Mouse (Mus musculus): ENCODE measurements around the gene Lrtm1. TPM values are rescaled to one million over a fixed set of nuclear protein-coding genes. Genes with fewer than 3 reads are reported as not detected.

Gene Lrtm1
- polyA plus RNA-seq, 1 experiment from 2014 or later = 0.37 TPM

GRCm38 (mm10) chr14:29041498-29041897 is 23.5 kb downstream of the Lrtm1 start:
- Histone ChIP-seq H3K4me3 (no peak overlapping the region), H3K36me3 (replicated peaks) (no peaks in the 10 kb centered on the region), H3K27ac (no peak overlapping the region), H3K9ac (no peak overlapping the region), H3K9me3 (no peaks in the 10 kb centered on the region), H3K27me3 (replicated peaks) (no peaks in the 10 kb centered on the region), H3K4me1 (no peaks in the 10 kb centered on the region), H3K4me2 (no peak overlapping the region)
- 98% methylated on average over 1 of the region's 1 CpGs for WGBS
- no peak for ATAC-seq (replicated peaks)

DNA sequence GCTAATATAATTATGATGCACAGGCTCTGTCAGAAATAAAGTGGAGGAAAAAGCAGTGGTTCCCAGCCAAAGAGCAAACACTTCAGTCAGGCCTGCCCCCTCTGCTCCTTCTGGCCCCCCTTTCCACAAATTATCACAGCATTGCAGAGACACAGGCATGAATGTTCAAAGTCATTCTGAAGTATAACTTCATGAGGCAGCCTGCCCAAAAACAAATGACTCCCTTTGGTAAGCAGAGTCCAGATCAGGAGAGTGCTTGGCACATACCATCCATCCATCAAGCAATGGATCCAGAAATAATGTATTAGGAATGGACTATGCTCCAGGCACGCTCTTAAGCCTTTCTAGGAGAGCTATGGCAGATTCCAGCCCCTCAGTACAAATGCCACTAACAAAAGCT is 24.3 kb downstream of the Lrtm1 start:
- no peak overlapping the region for H3K4me3 ChIP-seq
- H3K4me2 ChIP-seq = no peak overlapping the region
- no peaks in the 10 kb centered on the region for H3K27me3 ChIP-seq (replicated peaks)
- H3K4me1 ChIP-seq = no peaks in the 10 kb centered on the region
- no peak overlapping the region for H3K9ac ChIP-seq
- 77% methylated on average over 1 of the region's 1 CpGs for WGBS
- H3K36me3 ChIP-seq (replicated peaks) = no peaks in the 10 kb centered on the region
- no peak overlapping the region for H3K27ac ChIP-seq
- H3K9me3 ChIP-seq = no peaks in the 10 kb centered on the region
- ATAC-seq (replicated peaks) = no peak

DNA sequence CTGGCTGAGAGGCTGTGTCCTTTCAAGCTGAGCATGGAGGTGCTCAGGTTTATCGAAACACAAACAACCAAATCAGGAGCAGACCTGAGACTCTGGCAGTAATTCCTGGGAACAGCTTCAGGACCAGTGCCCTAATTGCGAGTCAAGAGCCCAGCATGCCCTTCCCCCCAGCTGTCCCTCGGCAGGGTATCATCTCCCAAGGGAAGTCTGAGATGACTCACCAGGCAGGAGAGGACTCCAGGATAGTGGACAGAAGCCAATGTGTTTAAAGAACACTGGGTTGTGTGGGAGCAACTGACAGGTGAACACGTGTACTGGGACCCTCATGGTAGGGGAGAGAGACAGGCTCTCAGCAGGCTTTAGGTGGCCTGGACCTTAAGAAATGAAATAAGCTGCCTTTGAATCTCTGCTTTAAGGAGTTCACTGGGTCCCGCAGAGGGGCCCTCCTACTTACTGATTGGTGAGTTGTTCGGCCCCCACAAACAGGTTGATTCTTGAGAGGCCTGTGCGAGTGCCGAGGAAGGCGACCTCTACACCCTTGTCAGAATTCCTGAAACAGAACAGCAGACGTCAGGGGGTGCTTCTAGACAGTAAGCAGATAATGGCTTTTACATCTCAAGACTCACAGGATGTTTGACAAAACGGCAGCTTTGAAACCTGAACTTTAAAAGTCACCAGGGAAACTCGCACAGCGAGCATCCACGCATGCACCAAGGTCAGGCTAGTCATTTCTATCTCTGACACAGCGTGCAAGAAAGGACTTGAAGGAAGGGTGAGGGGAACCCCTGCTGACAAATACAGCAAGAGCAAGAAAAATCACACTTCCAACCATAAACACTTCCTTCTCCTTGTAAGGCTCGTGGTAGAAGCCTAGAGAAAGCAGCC is 34.2 kb downstream of the Lrtm1 start:
- Histone ChIP-seq H3K4me1 (no peaks in the 10 kb centered on the region), H3K36me3 (replicated peaks) (no peaks in the 10 kb centered on the region), H3K9ac (no peak overlapping the region), H3K27ac (no peak overlapping the region), H3K4me3 (no peak overlapping the region), H3K27me3 (replicated peaks) (no peaks in the 10 kb centered on the region), H3K4me2 (no peak overlapping the region), H3K9me3 (no peaks in the 10 kb centered on the region)
- WGBS = 68% methylated on average over 16 of the region's 16 CpGs
- ATAC-seq (replicated peaks) = no peak

DNA sequence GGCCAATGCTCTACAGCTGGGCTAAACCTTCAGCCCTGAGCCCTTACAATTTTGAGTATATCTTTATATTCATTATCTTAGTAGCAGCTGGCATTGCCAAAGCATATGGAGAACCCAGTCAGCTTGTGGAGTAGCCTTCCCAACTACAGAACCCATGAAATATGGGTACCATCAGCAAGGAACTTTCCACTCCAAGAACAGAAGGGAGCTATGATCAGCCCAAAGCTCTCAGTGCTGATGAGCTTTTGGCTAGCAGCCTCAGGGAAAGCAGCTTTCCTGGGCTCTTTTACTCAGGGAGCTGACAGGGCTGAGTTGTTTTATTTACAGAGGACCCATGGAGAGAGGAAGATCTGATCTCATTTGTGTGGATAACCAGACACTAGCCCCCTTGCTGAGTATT is 42.7 kb downstream of the Lrtm1 start:
- Histone ChIP-seq H3K4me1 (no peaks in the 10 kb centered on the region), H3K4me2 (no peak overlapping the region), H3K9ac (no peak overlapping the region), H3K27ac (no peak overlapping the region), H3K36me3 (replicated peaks) (no peaks in the 10 kb centered on the region), H3K4me3 (no peak overlapping the region), H3K27me3 (replicated peaks) (no peaks in the 10 kb centered on the region), H3K9me3 (no peaks in the 10 kb centered on the region)
- no peak for ATAC-seq (replicated peaks)

- Histone ChIP-seq H3K9ac (no peak overlapping the region), H3K9me3 (no peaks in the 10 kb centered on the region), H3K4me2 (no peak overlapping the region), H3K36me3 (replicated peaks) (no peaks in the 10 kb centered on the region), H3K27me3 (replicated peaks) (no peaks in the 10 kb centered on the region), H3K4me1 (no peaks in the 10 kb centered on the region), H3K27ac (no peak overlapping the region), H3K4me3 (no peak overlapping the region)
- 86% methylated on average over 1 of the region's 1 CpGs for WGBS
- no peak for ATAC-seq (replicated peaks)
These were observed 43.5 kb downstream of the Lrtm1 start for GRCm38 (mm10) chr14:29061491-29061890.

DNA sequence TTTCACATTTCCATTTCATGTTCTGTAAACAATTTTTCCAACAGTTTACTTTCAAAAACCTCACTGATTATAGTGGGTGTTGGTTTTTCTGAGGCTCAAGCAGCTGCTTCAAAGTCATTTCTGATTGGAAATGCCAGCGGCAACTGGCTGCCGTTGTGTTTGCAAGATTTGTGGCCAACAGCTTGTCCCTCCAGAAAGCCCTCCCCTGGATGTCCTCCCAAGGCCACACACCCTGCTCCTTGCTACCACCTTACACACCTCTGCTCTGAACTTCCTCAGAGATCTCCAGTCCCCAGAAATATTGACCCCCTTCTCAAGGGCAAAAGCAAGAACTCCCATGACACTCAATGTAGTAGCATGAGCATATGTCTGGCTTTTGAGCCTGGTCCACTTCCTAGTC is 44.7 kb downstream of the Lrtm1 start:
- no peak for ATAC-seq (replicated peaks)
- Histone ChIP-seq H3K4me3 (no peak overlapping the region), H3K36me3 (replicated peaks) (no peaks in the 10 kb centered on the region), H3K27me3 (replicated peaks) (no peaks in the 10 kb centered on the region), H3K4me2 (no peak overlapping the region), H3K27ac (no peak overlapping the region), H3K4me1 (no peaks in the 10 kb centered on the region), H3K9me3 (no peaks in the 10 kb centered on the region), H3K9ac (no peak overlapping the region)
- WGBS = 95% methylated on average over 2 of the region's 2 CpGs

DNA sequence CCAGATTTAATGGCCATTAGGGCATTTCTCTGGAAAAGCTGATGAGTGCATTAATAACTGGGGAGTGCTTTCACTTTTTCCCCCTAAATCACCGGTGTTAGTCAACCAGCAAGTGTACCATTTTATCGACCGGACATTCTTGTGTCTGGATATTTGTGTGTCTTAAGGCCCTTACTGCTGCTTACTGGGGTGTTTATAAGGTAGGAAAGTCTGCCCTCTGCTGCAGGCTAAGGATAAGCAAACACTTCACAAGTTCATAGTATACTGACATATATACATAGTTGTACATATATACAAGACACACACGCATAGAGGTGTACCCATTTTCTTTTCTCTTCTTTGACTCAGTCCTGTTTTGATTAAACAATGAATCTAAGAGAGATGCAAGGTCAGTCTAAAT is 55.7 kb downstream of the Lrtm1 start:
- no peak for ATAC-seq (replicated peaks)
- Histone ChIP-seq H3K4me3 (no peak overlapping the region), H3K4me2 (no peak overlapping the region), H3K27me3 (replicated peaks) (no peaks in the 10 kb centered on the region), H3K4me1 (no peaks in the 10 kb centered on the region), H3K9ac (no peak overlapping the region), H3K27ac (no peak overlapping the region), H3K9me3 (no peaks in the 10 kb centered on the region), H3K36me3 (replicated peaks) (no peaks in the 10 kb centered on the region)
- 73% methylated on average over 4 of the region's 4 CpGs for WGBS

DNA sequence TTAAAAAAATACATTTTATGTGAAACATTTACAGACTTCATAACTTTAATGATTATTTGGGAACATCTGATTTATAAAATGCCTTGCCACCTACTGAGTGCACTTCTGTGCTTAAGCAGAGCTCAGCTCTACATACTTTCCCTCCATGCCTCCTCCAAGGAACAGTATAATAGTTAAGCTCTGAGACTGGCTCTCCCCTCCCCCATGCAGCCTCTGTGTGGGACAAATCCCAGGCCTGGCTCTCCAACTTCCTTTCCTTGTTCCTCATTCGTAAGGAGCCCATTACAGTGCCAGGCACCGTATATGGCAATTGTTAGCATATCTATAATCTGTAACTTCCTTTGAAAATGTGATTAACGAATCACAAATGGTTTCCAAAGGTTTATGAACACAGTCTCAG is 59.4 kb downstream of the Lrtm1 start:
- H3K27me3 ChIP-seq (replicated peaks) = no peaks in the 10 kb centered on the region
- H3K27ac ChIP-seq = no peak overlapping the region
- H3K4me1 ChIP-seq = no peaks in the 10 kb centered on the region
- H3K9me3 ChIP-seq = no peaks in the 10 kb centered on the region
- H3K36me3 ChIP-seq (replicated peaks) = no peaks in the 10 kb centered on the region
- H3K4me2 ChIP-seq = no peak overlapping the region
- no peak for ATAC-seq (replicated peaks)
- 68% methylated on average over 3 of the region's 3 CpGs for WGBS
- H3K9ac ChIP-seq = no peak overlapping the region
- no peak overlapping the region for H3K4me3 ChIP-seq

- Histone ChIP-seq H3K27ac (no peak overlapping the region), H3K9ac (no peak overlapping the region), H3K4me3 (no peak overlapping the region), H3K27me3 (replicated peaks) (no peaks in the 10 kb centered on the region), H3K9me3 (no peaks in the 10 kb centered on the region), H3K36me3 (replicated peaks) (no peaks in the 10 kb centered on the region), H3K4me2 (no peak overlapping the region), H3K4me1 (no peaks in the 10 kb centered on the region)
- no peak for ATAC-seq (replicated peaks)
- 90% methylated on average over 4 of the region's 4 CpGs for WGBS
These were observed 62.2 kb downstream of the Lrtm1 start for GRCm38 (mm10) chr14:29080228-29080627.

DNA sequence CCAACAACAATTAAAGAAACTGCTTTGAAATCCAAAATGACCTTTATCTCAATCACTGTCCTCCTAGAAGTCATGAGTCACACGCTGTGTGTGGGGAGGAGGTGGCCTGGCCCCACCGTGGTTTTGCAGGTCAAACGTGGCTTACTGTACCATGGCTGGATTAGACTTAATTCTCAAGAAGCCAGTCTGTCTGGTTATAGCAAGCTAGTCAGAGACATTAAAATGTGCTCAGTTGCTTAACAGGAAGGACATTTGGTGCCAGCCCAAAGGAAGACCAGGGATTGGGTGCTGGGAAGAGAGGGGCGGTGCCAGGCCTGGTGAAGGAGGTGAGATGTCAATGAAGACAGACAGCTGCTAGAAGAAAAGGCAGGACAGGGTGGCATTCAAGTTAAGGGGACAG is 62.6 kb downstream of the Lrtm1 start:
- Histone ChIP-seq H3K4me1 (no peaks in the 10 kb centered on the region), H3K36me3 (replicated peaks) (no peaks in the 10 kb centered on the region), H3K4me3 (no peak overlapping the region), H3K9me3 (no peaks in the 10 kb centered on the region), H3K4me2 (no peak overlapping the region), H3K9ac (no peak overlapping the region), H3K27me3 (replicated peaks) (no peaks in the 10 kb centered on the region), H3K27ac (no peak overlapping the region)
- no peak for ATAC-seq (replicated peaks)
- 85% methylated on average over 4 of the region's 4 CpGs for WGBS

DNA sequence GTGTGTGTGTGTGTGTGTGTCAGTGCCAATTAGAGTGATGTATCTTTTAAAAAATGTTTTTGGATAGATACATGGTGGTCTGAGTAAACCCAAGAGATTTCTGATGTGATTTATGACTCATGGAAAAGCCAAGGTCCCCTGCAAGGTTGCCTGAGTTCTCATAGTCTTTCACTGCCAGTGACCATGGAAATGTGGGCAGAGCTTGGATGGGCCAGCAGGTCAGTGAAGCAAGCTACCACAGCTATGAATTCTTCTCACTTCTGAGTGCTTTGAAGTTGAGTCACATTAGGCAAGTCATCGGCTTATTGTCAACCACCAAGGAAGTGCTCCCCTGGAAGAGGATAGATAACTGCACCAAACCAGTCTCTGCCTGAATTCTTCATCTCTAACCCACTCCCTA is 64.2 kb downstream of the Lrtm1 start:
- 95% methylated on average over 1 of the region's 1 CpGs for WGBS
- Histone ChIP-seq H3K4me1 (no peaks in the 10 kb centered on the region), H3K27me3 (replicated peaks) (no peaks in the 10 kb centered on the region)

More for the DNA sequence above, 64.2 kb downstream of the Lrtm1 start:
- Histone ChIP-seq H3K4me3 (no peak overlapping the region), H3K27ac (no peak overlapping the region), H3K9ac (no peak overlapping the region), H3K9me3 (no peaks in the 10 kb centered on the region), H3K36me3 (replicated peaks) (no peaks in the 10 kb centered on the region), H3K4me2 (no peak overlapping the region)
- no peak for ATAC-seq (replicated peaks)

All from midbrain, embryonic 15.5 days (tissue).